Mouse (Mus musculus): ENCODE results near the gene Alx3.

DNA sequence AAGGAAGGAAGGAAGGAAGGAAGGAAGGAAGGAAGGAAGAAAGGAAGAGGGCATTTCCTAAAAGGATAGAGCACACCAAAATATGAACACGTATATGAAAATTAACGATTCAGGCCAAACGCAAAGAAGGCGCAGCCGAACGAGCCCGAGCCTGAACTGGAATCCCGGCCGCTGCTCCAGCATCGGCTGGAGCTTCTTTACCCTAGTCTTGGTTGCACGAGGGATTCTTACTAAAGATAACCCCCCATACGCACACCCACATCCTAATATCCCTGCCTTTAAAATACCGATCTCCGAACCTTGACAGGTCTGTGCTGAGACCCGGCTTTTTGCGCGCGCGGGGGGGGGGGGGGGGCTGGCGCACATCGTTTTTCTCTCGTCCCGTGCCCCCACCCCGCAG is 2.3 kb downstream of the Alx3 start:
- TF ChIP-seq CTCF (conservative IDR thresholded peaks at IDR 0.05; ENCODE audit: low read length) (no peak), POU5F1 (IDR thresholded peaks at IDR 0.05; ENCODE audit: borderline replicate concordance, low read length) (no peak)
